Mouse (Mus musculus): Measurements from ENCODE around the gene Pcdh9. TPM values are rescaled to one million over a fixed set of nuclear protein-coding genes. Genes with fewer than 3 reads are reported as not detected.
A peak's percentile ranks its signal among the peaks of the same experiment; 100 is the strongest.

Pcdh9 gene
- polyA plus RNA-seq, 1 experiment from 2014 or later = 40.4 TPM

- Histone ChIP-seq H3K27ac (ENCODE audit: low read depth, low read length) (no peak overlapping the region), H3K36me3 (ENCODE audit: control insufficient read depth, insufficient read depth, low read length) (no peaks in the 10 kb centered on the region), H3K4me2 (no peak overlapping the region), H3K4me3 (ENCODE audit: low read depth, low read length) (no peak overlapping the region), H3K4me1 (ENCODE audit: control insufficient read depth, insufficient read depth, low read length) (no peaks in the 10 kb centered on the region), H3K9me3 (ENCODE audit: control insufficient read depth, low read length) (no peaks in the 10 kb centered on the region), H3K9ac (ENCODE audit: low read length) (no peak overlapping the region), H3K27me3 (ENCODE audit: control insufficient read depth, insufficient read depth, low read length) (no peaks in the 10 kb centered on the region)
- ATAC-seq (ENCODE audit: low FRiP score) (no peak), DNase-seq (ENCODE audit: low spot score, missing footprints) (peak; percentile 59)
- 65% methylated on average over 2 of the region's 2 CpGs for WGBS
Measured at GRCm38 (mm10) chr14:93075761-93076160, 814.7 kb downstream of the Pcdh9 start.

GRCm38 (mm10) chr14:93072346-93072745 lies 818.1 kb downstream of the Pcdh9 start:
- no peaks in the 10 kb centered on the region for H3K9me3 ChIP-seq (ENCODE audit: control insufficient read depth, low read length)
- 81% methylated on average over 5 of the region's 5 CpGs for WGBS

GRCm38 (mm10) chr14:93070140-93070539 lies 820.3 kb downstream of the Pcdh9 start:
- Histone ChIP-seq H3K27me3 (ENCODE audit: control insufficient read depth, insufficient read depth, low read length) (no peaks in the 10 kb centered on the region), H3K9ac (ENCODE audit: low read length) (no peak overlapping the region), H3K4me2 (no peak overlapping the region), H3K4me3 (ENCODE audit: low read depth, low read length) (no peak overlapping the region), H3K36me3 (ENCODE audit: control insufficient read depth, insufficient read depth, low read length) (no peaks in the 10 kb centered on the region), H3K27ac (ENCODE audit: low read depth, low read length) (no peak overlapping the region), H3K4me1 (ENCODE audit: control insufficient read depth, insufficient read depth, low read length) (peaks cover 15% of the 10 kb centered on the region), H3K9me3 (ENCODE audit: control insufficient read depth, low read length) (no peaks in the 10 kb centered on the region)
- peak; percentile 2 for DNase-seq (ENCODE audit: low spot score, missing footprints)
- no peak for ATAC-seq (ENCODE audit: low FRiP score)
- 57% methylated on average over 4 of the region's 4 CpGs for WGBS

More at GRCm38 (mm10) chr14:93072346-93072745, 818.1 kb downstream of the Pcdh9 start:
- ATAC-seq (ENCODE audit: low FRiP score) (no peak), DNase-seq (ENCODE audit: low spot score, missing footprints) (peak; percentile 61)
- H3K4me3 ChIP-seq (ENCODE audit: low read depth, low read length) = no peak overlapping the region
- no peak overlapping the region for H3K27ac ChIP-seq (ENCODE audit: low read depth, low read length)
- no peak overlapping the region for H3K4me2 ChIP-seq
- no peak overlapping the region for H3K9ac ChIP-seq (ENCODE audit: low read length)
- peaks cover 7% of the 10 kb centered on the region for H3K4me1 ChIP-seq (ENCODE audit: control insufficient read depth, insufficient read depth, low read length)
- H3K36me3 ChIP-seq (ENCODE audit: control insufficient read depth, insufficient read depth, low read length) = no peaks in the 10 kb centered on the region
- H3K27me3 ChIP-seq (ENCODE audit: control insufficient read depth, insufficient read depth, low read length) = no peaks in the 10 kb centered on the region

GRCm38 (mm10) chr14:93067411-93068336 lies 822.8 kb downstream of the Pcdh9 start:
- 39% methylated on average over 5 of the region's 5 CpGs for WGBS
- Histone ChIP-seq H3K36me3 (ENCODE audit: control insufficient read depth, insufficient read depth, low read length) (no peaks in the 10 kb centered on the region), H3K4me1 (ENCODE audit: control insufficient read depth, insufficient read depth, low read length) (peaks cover 15% of the 10 kb centered on the region), H3K4me2 (no peak overlapping the region; the same call in 1 of the 2 replicates), H3K9me3 (ENCODE audit: control insufficient read depth, low read length) (no peaks in the 10 kb centered on the region), H3K4me3 (ENCODE audit: low read depth, low read length) (no peak overlapping the region), H3K27ac (ENCODE audit: low read depth, low read length) (peak overlapping the region; percentile 75), H3K9ac (ENCODE audit: low read length) (0 out of 2 replicates have a peak overlapping the region, but pooled peaks have one; percentile 5), H3K27me3 (ENCODE audit: control insufficient read depth, insufficient read depth, low read length) (no peaks in the 10 kb centered on the region)
- peak; percentile 67 for ATAC-seq (ENCODE audit: low FRiP score)
- DNase-seq (ENCODE audit: low spot score, missing footprints) = peak; percentile 86

- 38% methylated on average over 8 of the region's 8 CpGs for WGBS
- peak overlapping the region; percentile 75 for H3K27ac ChIP-seq (ENCODE audit: low read depth, low read length)
- H3K4me1 ChIP-seq (ENCODE audit: control insufficient read depth, insufficient read depth, low read length) = peaks cover 15% of the 10 kb centered on the region
- no peak overlapping the region; the same call in 1 of the 2 replicates for H3K4me2 ChIP-seq
- DNase-seq (ENCODE audit: low spot score, missing footprints) (peak; percentile 84), ATAC-seq (ENCODE audit: low FRiP score) (peak; percentile 91)
- H3K9me3 ChIP-seq (ENCODE audit: control insufficient read depth, low read length) = no peaks in the 10 kb centered on the region
- 0 out of 2 replicates have a peak overlapping the region, but pooled peaks have one; percentile 5 for H3K9ac ChIP-seq (ENCODE audit: low read length)
- no peaks in the 10 kb centered on the region for H3K36me3 ChIP-seq (ENCODE audit: control insufficient read depth, insufficient read depth, low read length)
- H3K4me3 ChIP-seq (ENCODE audit: low read depth, low read length) = no peak overlapping the region
- no peaks in the 10 kb centered on the region for H3K27me3 ChIP-seq (ENCODE audit: control insufficient read depth, insufficient read depth, low read length)
Measured at GRCm38 (mm10) chr14:93066732-93067410, 823.6 kb downstream of the Pcdh9 start.

GRCm38 (mm10) chr14:93061824-93062620 lies 828.5 kb downstream of the Pcdh9 start:
- Histone ChIP-seq H3K4me3 (ENCODE audit: low read depth, low read length) (no peak overlapping the region), H3K9ac (ENCODE audit: low read length) (no peak overlapping the region), H3K36me3 (ENCODE audit: control insufficient read depth, insufficient read depth, low read length) (no peaks in the 10 kb centered on the region), H3K4me1 (ENCODE audit: control insufficient read depth, insufficient read depth, low read length) (peaks cover 4% of the 10 kb centered on the region; the same call in 1 of the 2 replicates), H3K9me3 (ENCODE audit: control insufficient read depth, low read length) (no peaks in the 10 kb centered on the region), H3K27me3 (ENCODE audit: control insufficient read depth, insufficient read depth, low read length) (no peaks in the 10 kb centered on the region), H3K27ac (ENCODE audit: low read depth, low read length) (no peak overlapping the region), H3K4me2 (no peak overlapping the region)
- DNase-seq (ENCODE audit: low spot score, missing footprints) = peak; percentile 83
- ATAC-seq (ENCODE audit: low FRiP score) = no peak
- WGBS = 86% methylated on average over 5 of the region's 5 CpGs

GRCm38 (mm10) chr14:93058799-93059198 lies 831.7 kb downstream of the Pcdh9 start:
- Histone ChIP-seq H3K4me2 (no peak overlapping the region), H3K9ac (ENCODE audit: low read length) (no peak overlapping the region), H3K27ac (ENCODE audit: low read depth, low read length) (no peak overlapping the region), H3K36me3 (ENCODE audit: control insufficient read depth, insufficient read depth, low read length) (no peaks in the 10 kb centered on the region), H3K4me3 (ENCODE audit: low read depth, low read length) (no peak overlapping the region), H3K9me3 (ENCODE audit: control insufficient read depth, low read length) (no peaks in the 10 kb centered on the region), H3K4me1 (ENCODE audit: control insufficient read depth, insufficient read depth, low read length) (no peaks in the 10 kb centered on the region), H3K27me3 (ENCODE audit: control insufficient read depth, insufficient read depth, low read length) (no peaks in the 10 kb centered on the region)
- no peak for DNase-seq (ENCODE audit: low spot score, missing footprints)
- ATAC-seq (ENCODE audit: low FRiP score) = no peak
- 91% methylated on average over 6 of the region's 6 CpGs for WGBS

GRCm38 (mm10) chr14:93055997-93056396 lies 834.5 kb downstream of the Pcdh9 start:
- ATAC-seq (ENCODE audit: low FRiP score) (no peak), DNase-seq (ENCODE audit: low spot score, missing footprints) (peak; percentile 41)
- no peaks in the 10 kb centered on the region for H3K27me3 ChIP-seq (ENCODE audit: control insufficient read depth, insufficient read depth, low read length)
- H3K9me3 ChIP-seq (ENCODE audit: control insufficient read depth, low read length) = no peaks in the 10 kb centered on the region
- H3K4me3 ChIP-seq (ENCODE audit: low read depth, low read length) = no peak overlapping the region
- H3K36me3 ChIP-seq (ENCODE audit: control insufficient read depth, insufficient read depth, low read length) = no peaks in the 10 kb centered on the region
- no peaks in the 10 kb centered on the region for H3K4me1 ChIP-seq (ENCODE audit: control insufficient read depth, insufficient read depth, low read length)
- no peak overlapping the region for H3K27ac ChIP-seq (ENCODE audit: low read depth, low read length)
- no peak overlapping the region for H3K4me2 ChIP-seq
- WGBS = 89% methylated on average over 3 of the region's 3 CpGs
- no peak overlapping the region for H3K9ac ChIP-seq (ENCODE audit: low read length)
